Mouse (Mus musculus): ENCODE measurements around the gene Rhd.

The Rhd gene

GRCm38 (mm10) chr4:134929536-134929935 is 65.2 kb downstream of the Rhd start:
- ChIA-PET CTCF (no interaction called here), POLR2A (interaction anchor here in 3 of 4 experiments (0.5 to 2.1 kb wide), 9 partner anchors 8 to 557 kb away, joined by 3 to 20 read pairs (median 4); no protein-coding TSS in a partner anchor)

GRCm38 (mm10) chr4:134930190-134930589 is 65.9 kb downstream of the Rhd start:
- POLR2A ChIA-PET = interaction anchor here in 2 of 4 experiments (0.5 to 2.5 kb wide), 11 partner anchors 7 to 1246 kb away, joined by 3 to 23 read pairs (median 3); partner anchors contain the start of gene Rsrp1 (in 1 of the 2)
- CTCF ChIA-PET = no interaction called here

GRCm38 (mm10) chr4:134930684-134931481 is 66.5 kb downstream of the Rhd start, which contains the start of gene Syf2:
Gene Syf2 (plus strand): TSS chr4:134930898.
- ChIA-PET CTCF (no interaction called here), POLR2A (interaction anchor here in 3 of 4 experiments (0.5 to 4.7 kb wide), 19 partner anchors 8 to 1246 kb away, joined by 3 to 36 read pairs (median 3); partner anchors contain the start of genes Rsrp1 (in 2 of the 3), Srrm1 (in 1 of the 3) and Tmem50a (in 1 of the 3))

GRCm38 (mm10) chr4:134937240-134938176 is 73.2 kb downstream of the Rhd start:
- CTCF ChIA-PET = interaction anchor here in 2 of 4 experiments (1.5 kb wide), 2 partner anchors 19 kb away, joined by 4 read pairs; no protein-coding TSS in a partner anchor

GRCm38 (mm10) chr4:134939900-134940299 is 75.6 kb downstream of the Rhd start:
- CTCF ChIA-PET = interaction anchor here in 2 of 4 experiments (0.7 kb wide), 2 partner anchors 101 to 203 kb away, joined by 3 to 5 read pairs; no protein-coding TSS in a partner anchor
- POLR2A ChIA-PET = interaction anchor here in 3 of 4 experiments (0.8 to 1.5 kb wide), 4 partner anchors 9 to 17 kb away, joined by 3 to 5 read pairs (median 4); partner anchors contain the start of gene Rsrp1 (in 1 of the 3)

More at GRCm38 (mm10) chr4:134937240-134938176, 73.2 kb downstream of the Rhd start:
- POLR2A ChIA-PET = interaction anchor here in 2 of 4 experiments (1.0 to 1.2 kb wide), 3 partner anchors 11 to 15 kb away, joined by 3 to 5 read pairs (median 4); partner anchors contain the start of gene Rsrp1 (in 2 of the 2)

- POLR2A ChIA-PET = interaction anchor here in 3 of 4 experiments (0.5 to 2.1 kb wide), 13 partner anchors 9 to 500 kb away, joined by 3 to 9 read pairs (median 3); partner anchors contain the start of gene Rsrp1 (in 2 of the 3)
- CTCF ChIA-PET = interaction anchor here in 3 of 4 experiments (0.5 to 3.2 kb wide), 13 partner anchors 10 to 563 kb away, joined by 3 to 8 read pairs (median 3); no protein-coding TSS in a partner anchor
Observed at GRCm38 (mm10) chr4:134943758-134944538, 79.6 kb downstream of the Rhd start.

Data from embryonic stem cell, embryonic (primary cell).